In the genomic region with DNA sequence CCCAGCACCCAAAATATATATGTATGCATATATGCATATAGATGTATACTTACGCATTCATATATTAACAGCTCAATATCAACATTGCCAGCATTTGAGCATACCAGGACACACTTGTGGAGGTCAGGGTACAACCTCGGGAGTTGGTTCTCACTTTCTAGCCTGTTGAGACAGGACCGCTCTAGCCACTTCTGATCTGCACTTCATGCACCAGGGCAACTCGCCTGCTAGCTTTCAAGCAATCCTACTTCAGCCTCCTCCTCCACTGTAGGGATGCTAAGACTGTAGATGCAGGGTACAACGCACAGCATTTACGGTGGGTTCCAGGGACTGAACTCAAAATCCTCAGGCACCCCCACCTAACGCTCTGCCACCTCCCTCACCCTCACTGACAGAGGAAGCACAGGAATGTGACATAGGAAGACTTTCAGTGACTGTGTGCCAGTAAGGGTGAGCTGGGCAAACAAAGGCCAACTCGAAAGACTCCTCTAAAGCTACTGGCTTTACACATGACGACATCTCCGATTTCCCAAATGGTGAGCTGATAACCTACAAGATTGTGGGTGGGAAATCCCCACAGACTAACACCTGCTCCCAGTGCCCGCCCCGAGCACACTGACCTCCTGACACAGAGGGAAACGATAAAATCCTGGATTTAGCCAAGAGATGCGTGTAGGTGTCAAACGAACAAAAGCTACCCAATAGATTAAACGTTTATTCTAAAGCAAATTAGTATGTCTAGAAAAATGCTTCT, we compare ENCODE assay signal across 23 mouse cellular contexts.
DNase-seq lines count a peak whose midpoint lies in the region; TF ChIP-seq lines count a peak whose summit lies in the region.
"Had no signal": no experiment of that assay in that cellular context is flagged by ENCODE, and none has a peak within 500 bp of the region (broad histone marks: within the 10 kb centered on the region; RNA-seq: fewer than 3 reads in every experiment).

No protein-coding gene starts in this region.

- TF ChIP-seq POLR2A in thymus, adult 2 months (IDR thresholded peaks at IDR 0.05; ENCODE audit: control insufficient read depth, extremely low read depth, insufficient read depth, low read length, poor library complexity) = no peak

- no peaks in the 10 kb centered on the region for H3K9me3 ChIP-seq in heart, embryonic 10.5 days
- H3K9me3 ChIP-seq: embryonic facial prominence, embryonic 10.5 days; embryonic facial prominence, embryonic 13.5 days; forebrain, embryonic 12.5 days; forebrain, embryonic 15.5 days; hindbrain, embryonic 10.5 days; hindbrain, embryonic 13.5 days had no signal

- intact Hi-C loops in heart, postnatal 36 days (cut with DNase I) = no loop called here

- no peak for TF ChIP-seq CTCF in thymus, adult 2 months (IDR thresholded peaks at IDR 0.05; ENCODE audit: borderline replicate concordance, control insufficient read depth, extremely low read depth, insufficient read depth, low read length, poor library complexity)

- 0 out of 2 replicates have a peak, but pooled peaks cover 6% of the 10 kb centered on the region for H3K4me1 ChIP-seq in heart, embryonic 10.5 days
- peaks cover 47% of the 10 kb centered on the region for H3K4me1 ChIP-seq in thymus, adult 2 months (replicated peaks; ENCODE audit: control insufficient read depth, insufficient read depth, low read length)
- H3K4me1 ChIP-seq: embryonic facial prominence, embryonic 10.5 days had no signal

- H3K27me3 ChIP-seq in heart, embryonic 10.5 days (ENCODE audit: insufficient read depth, poor library complexity, severe bottlenecking) = no peaks in the 10 kb centered on the region
- H3K27me3 ChIP-seq in thymus, adult 2 months (ENCODE audit: control insufficient read depth, insufficient read depth, low read length) = no peaks in the 10 kb centered on the region
- H3K27me3 ChIP-seq: embryonic facial prominence, embryonic 13.5 days; forebrain, embryonic 12.5 days; forebrain, embryonic 15.5 days; hindbrain, embryonic 13.5 days had no signal

- peaks cover 4% of the 10 kb centered on the region; the same call in 1 of the 2 replicates for H3K36me3 ChIP-seq in heart, embryonic 10.5 days
- H3K36me3 ChIP-seq in thymus, adult 2 months (ENCODE audit: control insufficient read depth, insufficient read depth, low read length) = no peaks in the 10 kb centered on the region
- H3K36me3 ChIP-seq: embryonic facial prominence, embryonic 13.5 days; forebrain, embryonic 15.5 days had no signal

- H3K4me3 ChIP-seq in heart, embryonic 10.5 days = no peak overlapping the region
- H3K4me3 ChIP-seq in thymus, adult 2 months (ENCODE audit: control insufficient read depth, insufficient read depth, low read length) = no peak overlapping the region
- H3K4me3 ChIP-seq: embryonic facial prominence, embryonic 10.5 days; embryonic facial prominence, embryonic 13.5 days; erythroblast, embryonic 14.5 days; forebrain, embryonic 12.5 days; forebrain, embryonic 15.5 days; heart, adult 2 months; hindbrain, embryonic 10.5 days; hindbrain, embryonic 13.5 days had no signal

- no peak overlapping the region for H3K27ac ChIP-seq in heart, embryonic 10.5 days
- peak overlapping the region; percentile 71 for H3K27ac ChIP-seq in thymus, adult 2 months (ENCODE audit: control insufficient read depth, insufficient read depth, low read length)
- H3K27ac ChIP-seq: embryonic facial prominence, embryonic 10.5 days; embryonic facial prominence, embryonic 13.5 days; forebrain, embryonic 12.5 days; forebrain, embryonic 15.5 days; heart, adult 2 months; hindbrain, embryonic 10.5 days; hindbrain, embryonic 13.5 days had no signal

- DNase-seq in heart, embryonic 10.5 days (ENCODE audit: low spot score) = peak; percentile 56
- DNase-seq in heart, postnatal 36 days = no peak
- DNase-seq in thymus, adult 2 months = no peak
- no peak for DNase-seq in thymus, postnatal 25 days
- peak; percentile 55 for DNase-seq in induced T-regulatory cell, adult 2 months (ENCODE audit: low read depth)
- no peak for DNase-seq in layer of hippocampus, postnatal 10 days (ENCODE audit: low spot score in 2 of 2)
- DNase-seq: adrenal gland, adult 2 months; adrenal gland, postnatal 14 days; B cell, adult 2 months; cerebellum, adult 11 months; cerebellum, adult 2 months; cerebellum, postnatal 10 days; cerebellum, postnatal 36 days; embryo, embryonic 11 days; gastrocnemius, postnatal 25 days; heart, adult 2 months had no signal

- WGBS in heart, embryonic 10.5 days = 77% methylated on average over 16 of the region's 16 CpGs
- 77% methylated on average over 16 of the region's 16 CpGs for WGBS in thymus, adult 2 months

Comparison
In these comparisons a context has a peak if more than half of its experiments do, and no peak if none do; other contexts are left out.
1. DNase-seq: peak in heart, embryonic 10.5 days (single experiment) and induced T-regulatory cell, adult 2 months (single experiment); none in heart, postnatal 36 days (0 of 2), thymus, adult 2 months (single experiment), thymus, postnatal 25 days (single experiment) and layer of hippocampus, postnatal 10 days (0 of 2).